Mouse (Mus musculus) hematopoietic stem cell, adult 5-6 weeks (primary cell): ENCODE data around the gene Rab11fip2. TPM values are rescaled to one million over a fixed set of nuclear protein-coding genes. Genes with fewer than 3 reads are reported as not detected.

Source experiments
- ATAC-seq, 2 experiments: fragments of 125-278 bp in 1 of 2; replicated peaks in 1 of 2; 2 replicates each; pipeline ENCODE4 v1.8.0; 2016 to 2017; ENCODE audit warnings: inconsistent platforms in 2 of 2, mild to moderate bottlenecking in 2 of 2, moderate number of reproducible peaks in 2 of 2, low read depth in 1 of 2, moderate TSS enrichment in 1 of 2; ENCODE audit not compliant: low FRiP score in 2 of 2, poor library complexity in 2 of 2, severe bottlenecking in 2 of 2, insufficient read depth in 1 of 2, low TSS enrichment in 1 of 2
- total RNA-seq: library from RNA; stranded (forward); fragments of 172-1452, 232-1000 nt; gene quantifications from 2 replicates; pipeline ENCODE4 v1.2.3, GENCODE M21; 2017

Gene Rab11fip2
- total RNA-seq, 1 experiment from 2014 or later, result 24.1 TPM

- ATAC-seq, result no peak
These were observed 58.2 kb downstream of the Rab11fip2 start for GRCm38 (mm10) chr19:59885301-59885700.

DNA sequence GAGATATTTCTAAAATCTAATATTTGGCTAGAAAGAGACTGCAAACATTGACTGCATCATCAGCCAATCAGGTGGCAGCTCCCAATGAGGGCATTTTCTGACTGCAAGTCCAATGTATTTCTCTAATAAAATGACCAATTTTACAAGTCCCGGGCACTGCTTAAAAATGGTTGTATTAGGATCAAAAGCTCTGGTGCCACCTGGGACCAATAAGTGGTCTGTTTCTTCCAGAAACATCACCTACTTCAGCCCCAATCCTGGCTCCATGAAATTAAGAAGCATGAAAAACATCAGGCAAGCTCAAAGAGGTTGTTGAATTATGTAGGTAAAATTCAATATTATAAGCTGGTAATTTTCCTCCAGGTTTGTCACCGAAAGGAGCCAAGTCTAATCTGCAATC, 66.2 kb downstream of the Rab11fip2 start:
- no peak for ATAC-seq

DNA sequence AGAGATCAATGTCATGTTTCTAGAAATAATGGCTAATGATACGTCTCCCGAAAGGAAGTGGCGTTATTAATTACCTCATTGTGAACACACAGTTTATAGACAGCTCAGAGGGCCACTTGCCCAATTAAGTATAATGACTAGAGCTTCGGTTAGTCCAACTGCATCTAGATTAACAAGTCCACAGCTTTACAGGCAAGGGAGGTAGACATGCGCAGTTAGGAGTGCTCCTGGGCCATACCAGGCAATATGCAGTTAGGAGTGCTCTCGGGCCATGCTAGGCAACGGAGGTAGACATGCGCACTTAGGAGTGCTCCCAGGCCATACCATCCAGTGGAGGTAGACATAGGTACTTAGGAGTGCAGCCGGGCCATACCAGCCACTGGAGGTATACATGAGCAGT, 76.8 kb downstream of the Rab11fip2 start:
- no peak for ATAC-seq

GRCm38 (mm10) chr19:59862423-59862822, 81.0 kb downstream of the Rab11fip2 start:
- no peak for ATAC-seq

GRCm38 (mm10) chr19:59860799-59861198, 82.7 kb downstream of the Rab11fip2 start:
- no peak for ATAC-seq

DNA sequence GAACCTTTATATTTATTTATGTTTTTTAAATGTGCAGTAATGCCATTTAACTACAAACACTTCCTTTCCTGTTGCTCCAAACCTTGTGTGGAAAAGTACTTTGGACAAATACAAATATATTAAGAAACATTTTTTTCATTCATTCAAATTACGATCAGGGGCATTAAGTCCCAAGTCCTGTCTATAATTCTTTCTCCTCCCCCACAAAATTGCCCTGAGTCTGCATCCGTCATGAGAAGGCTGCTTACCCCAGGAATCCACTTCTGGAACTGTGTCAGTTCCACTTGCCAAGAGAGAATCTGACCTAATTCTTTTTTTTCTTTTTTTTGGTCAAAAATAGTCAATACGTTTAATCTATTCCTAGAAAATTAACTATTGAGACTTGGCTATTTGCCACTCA, 90.4 kb downstream of the Rab11fip2 start:
- ATAC-seq, result no peak
